Mouse (Mus musculus) left cerebral cortex, adult 8-10 months (tissue): ENCODE measurements around the gene Cdv3. TPM values are rescaled to one million over a fixed set of nuclear protein-coding genes. Genes with fewer than 3 reads are reported as not detected.

ENCODE experiments used
- DNase-seq, 2 experiments: peaks; one replicate each; pipeline ENCODE4 v3.0.0; 2022; ENCODE audit warnings: low spot score in 2 of 2
- total RNA-seq, 4 experiments: library from RNA; stranded (reverse); gene quantifications; 2 replicates each; pipeline ENCODE4 v1.2.4; 2022

Cdv3 gene
- total RNA-seq = 10 to 100 TPM; 73.2 to 87.3 (median 76.9) TPM

GRCm38 (mm10) chr9:103365290-103366247 is at the start of gene Cdv3:
TSS of gene Cdv3 (minus strand) at chr9:103365840.
- DNase-seq = peak; percentile 93 to 100

- no peak for DNase-seq
These were observed 47.8 kb upstream of the Cdv3 start for GRCm38 (mm10) chr9:103413457-103413856.

GRCm38 (mm10) chr9:103409119-103409518 is 43.5 kb upstream of the Cdv3 start:
- DNase-seq = no peak

GRCm38 (mm10) chr9:103408136-103408777 is 42.6 kb upstream of the Cdv3 start:
- DNase-seq = no peak

GRCm38 (mm10) chr9:103403331-103403973 is 37.8 kb upstream of the Cdv3 start:
- no peak for DNase-seq

- peak in 1 of 2 experiments; percentile 28 for DNase-seq
These were observed 33.0 kb upstream of the Cdv3 start for GRCm38 (mm10) chr9:103398509-103399157.

DNA sequence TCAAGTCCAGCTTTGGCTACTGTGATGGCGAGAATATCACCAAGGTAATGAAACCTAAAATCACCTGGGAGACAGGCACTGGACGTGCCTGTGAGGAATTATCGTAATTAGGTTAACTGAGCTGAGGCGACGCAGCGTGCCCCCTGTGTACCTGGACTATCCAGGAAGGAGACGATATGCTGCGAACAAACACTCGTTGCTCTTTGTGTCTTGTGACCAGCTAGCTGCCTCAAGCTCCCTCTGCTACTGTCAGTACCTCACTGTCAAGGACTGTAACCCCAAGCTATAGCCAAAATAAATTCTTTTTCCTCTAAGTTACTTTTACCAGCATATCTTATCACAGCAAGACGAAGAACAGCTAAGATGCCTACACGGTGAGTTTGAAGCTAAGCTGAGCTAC is 27.6 kb upstream of the Cdv3 start:
- no peak for DNase-seq

DNA sequence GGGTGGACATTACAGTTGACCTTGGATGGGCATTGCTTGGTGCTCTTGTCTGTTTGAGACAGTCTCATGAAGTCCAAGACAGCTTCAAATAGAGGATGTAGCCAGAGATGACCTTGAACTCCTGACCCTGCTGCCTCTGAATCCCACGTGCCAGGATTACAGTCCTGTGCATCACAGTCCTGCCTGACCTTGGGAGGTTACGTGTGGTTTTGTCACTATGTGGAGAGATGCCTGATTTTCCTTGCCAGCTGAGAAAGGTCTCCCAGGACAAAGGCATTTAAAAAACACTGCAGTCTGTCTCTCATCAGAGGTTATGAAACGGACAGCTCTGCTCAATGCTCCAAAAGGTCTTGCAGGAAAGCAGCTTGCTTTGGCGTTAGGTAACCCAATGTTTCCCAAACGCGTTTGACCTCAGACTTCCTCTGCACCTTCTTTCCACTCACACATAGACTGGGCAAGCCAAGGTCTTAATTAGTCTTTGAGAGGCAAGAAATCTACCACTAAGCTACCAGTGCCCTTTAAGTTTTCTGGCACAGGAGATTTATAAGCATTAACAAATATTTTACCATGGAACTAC is 26.2 kb upstream of the Cdv3 start:
- DNase-seq = no peak

DNA sequence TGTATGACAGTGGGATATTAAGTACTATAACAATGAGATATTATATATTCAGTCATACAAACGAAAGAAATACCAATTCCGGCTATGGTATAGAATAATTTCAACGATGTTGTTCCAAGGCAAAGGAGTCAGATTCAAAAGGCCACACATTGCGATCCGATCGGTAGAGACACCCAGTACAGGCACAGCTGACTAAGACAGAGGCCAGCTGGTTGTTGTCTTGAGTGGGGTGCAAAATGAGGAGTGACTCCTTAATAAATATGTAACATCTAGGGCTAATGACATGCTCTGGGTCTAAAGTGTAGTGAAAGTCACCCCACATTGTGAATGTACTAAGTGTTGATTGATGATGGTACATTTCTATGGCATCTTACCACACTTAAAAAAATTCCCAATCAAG is 23.6 kb upstream of the Cdv3 start:
- no peak for DNase-seq

DNA sequence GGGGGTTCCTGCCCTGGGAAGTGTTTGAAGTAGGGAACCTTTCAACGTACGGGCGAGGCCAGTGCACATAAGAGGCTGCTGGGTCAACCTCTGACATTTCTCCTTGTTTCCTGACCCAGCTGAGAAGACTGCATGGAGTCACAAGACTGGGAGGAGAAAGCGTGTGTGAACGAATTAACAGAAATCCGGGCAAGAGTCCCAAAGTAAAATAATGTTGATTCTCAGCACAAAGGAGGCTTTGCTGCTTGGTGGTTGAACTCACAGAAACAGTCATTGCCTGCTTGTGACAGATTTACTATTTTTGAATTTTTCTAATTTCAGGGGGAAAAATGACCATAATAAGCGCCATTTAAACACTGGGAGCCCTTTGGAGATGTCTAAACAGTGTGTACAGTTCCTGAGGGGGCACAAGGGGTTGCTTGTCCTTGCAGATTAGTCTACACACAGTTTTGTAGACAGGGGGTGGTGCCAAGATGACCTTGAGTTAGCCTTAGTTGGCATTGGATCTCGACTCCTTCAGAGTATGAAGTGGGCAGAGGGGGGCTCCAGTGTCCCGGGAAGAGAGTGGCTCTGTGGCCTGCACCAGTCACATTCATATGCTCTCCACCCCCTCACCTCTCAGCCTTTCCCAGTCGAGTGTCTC is 21.5 kb upstream of the Cdv3 start:
- DNase-seq = no peak

DNA sequence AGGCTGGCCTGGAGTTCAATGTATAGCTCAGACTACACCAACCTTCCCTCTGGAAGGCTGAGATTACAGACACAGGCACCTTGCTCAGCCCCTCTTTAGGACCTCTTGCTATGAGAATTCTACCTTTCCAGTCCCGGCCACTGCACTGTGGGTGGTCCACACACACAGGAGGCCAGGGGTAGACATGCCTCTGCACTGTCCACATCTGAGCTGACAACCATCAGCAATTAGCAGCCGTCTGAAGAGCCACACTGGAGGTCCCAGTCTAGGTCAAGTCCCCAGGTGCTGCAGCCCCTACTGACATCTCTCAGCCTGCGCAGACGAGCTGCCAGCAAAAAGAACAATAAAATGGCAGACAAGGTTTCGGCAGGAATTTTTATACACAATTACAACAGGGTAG is 20.9 kb upstream of the Cdv3 start:
- no peak for DNase-seq

DNA sequence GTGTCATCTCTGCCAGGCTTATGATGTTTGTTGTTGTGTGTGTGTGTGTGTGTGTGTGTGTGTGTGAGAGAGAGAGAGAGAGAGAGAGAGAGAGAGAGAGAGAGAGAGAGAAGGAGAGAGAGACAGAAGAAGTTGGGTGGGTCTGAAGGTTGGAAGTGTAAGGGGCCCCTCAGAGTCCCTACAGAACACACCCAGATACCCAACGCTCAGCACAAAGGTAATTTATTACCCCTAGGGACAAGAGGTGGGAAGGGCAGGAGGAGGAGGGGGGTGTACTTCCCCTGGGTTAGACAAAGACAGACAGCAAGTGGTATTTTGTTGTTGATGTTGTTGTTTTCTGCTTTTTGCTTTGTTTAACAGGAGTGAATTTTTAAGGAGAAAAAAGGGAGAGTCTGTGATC is 20.0 kb upstream of the Cdv3 start:
- no peak for DNase-seq

- DNase-seq = no peak
These were observed 18.6 kb upstream of the Cdv3 start for GRCm38 (mm10) chr9:103384141-103384796.

DNA sequence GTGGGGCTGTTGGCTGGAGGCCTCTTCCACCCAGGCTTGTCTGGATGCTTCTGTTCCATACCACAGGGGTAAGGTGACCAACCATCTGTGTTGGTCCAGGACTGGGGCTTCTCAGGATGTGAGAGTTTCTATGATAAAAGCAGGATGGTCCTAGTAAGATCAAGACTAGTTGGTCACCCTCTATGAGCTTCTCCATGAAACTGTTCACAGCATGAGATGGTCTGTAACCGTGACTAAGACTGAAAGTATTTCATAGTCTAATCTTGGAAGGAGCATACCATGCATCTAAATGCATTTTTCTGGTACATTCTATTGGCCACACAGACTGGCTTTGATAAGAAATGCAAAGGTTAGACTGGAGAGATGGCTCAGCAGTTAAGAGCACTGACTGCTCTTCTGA is 17.9 kb upstream of the Cdv3 start:
- DNase-seq = no peak

DNA sequence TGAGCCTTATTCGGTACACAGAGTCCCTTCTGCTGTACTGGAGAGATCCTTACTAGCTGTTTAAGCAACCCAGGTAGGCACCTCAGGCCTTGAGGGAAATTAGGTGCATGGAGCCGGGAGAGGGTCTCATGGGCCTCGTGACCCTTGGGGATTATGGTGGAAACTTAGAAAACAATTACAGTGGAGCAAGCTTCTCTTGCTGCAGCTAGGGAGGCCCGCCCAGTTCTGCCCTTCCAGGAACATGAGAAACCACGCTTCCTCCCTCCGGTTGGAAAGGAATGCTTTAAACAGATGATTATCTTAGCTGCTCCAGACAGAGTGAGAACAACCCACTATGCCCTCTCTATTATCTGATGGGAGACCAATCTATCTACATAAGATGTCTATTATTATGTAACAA is 17.3 kb upstream of the Cdv3 start:
- DNase-seq = no peak

DNA sequence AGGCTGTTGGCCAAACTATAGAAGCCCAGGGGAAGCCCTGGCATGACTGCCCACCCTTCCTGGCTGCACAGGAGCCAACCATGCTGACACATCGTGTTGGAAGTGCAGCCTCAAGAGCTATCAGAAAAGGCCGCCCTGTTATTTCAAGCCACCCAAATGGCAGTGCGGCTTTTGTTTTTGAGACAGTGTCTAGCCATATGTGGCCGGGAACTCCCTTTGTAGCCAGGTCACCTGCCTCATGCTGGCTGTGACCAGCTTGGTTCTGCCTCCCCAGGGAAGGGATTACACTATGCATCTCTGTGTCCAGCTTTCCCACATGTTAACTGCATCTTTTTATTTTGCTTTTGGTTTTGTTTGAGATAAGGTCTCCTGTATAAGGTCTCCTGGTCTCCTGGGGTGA is 14.9 kb upstream of the Cdv3 start:
- no peak for DNase-seq

DNA sequence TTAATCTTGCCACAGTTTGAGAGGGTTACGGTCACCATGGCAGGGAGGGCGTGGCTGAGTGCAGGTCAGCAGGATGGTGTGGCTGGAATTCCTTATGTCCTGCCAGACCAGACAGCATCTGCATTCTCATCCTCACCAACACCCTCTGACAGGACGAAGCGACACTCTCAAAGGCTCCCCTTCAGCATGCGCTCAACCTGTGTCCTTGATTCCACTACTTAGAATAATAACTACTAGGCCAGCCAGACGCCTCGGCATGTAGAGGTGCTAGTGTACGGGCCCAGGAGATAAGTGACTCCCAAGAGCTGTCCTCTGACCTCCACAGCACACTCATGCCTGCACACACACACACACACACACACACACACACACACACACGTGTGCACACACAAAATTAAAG is 13.6 kb upstream of the Cdv3 start:
- no peak for DNase-seq

DNA sequence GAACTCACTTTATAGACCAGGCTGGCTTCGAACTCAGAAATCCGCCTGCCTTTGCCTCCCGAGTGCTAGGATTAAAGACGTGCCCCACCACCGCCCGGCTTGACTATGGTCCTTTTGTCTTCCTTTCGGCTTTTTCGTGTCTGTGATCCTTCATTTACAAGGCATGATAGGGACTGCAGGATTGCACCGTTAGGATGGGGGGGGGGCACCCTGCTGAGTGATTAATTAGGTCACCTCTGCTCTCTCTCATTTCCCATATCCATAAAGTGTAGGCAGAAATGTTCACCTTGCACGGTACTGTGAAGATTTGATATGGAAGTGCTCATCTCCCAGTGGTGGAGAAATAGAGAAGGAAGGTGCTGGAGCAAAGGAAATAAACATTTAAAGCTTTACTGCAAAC is 13.0 kb upstream of the Cdv3 start:
- no peak for DNase-seq

GRCm38 (mm10) chr9:103376346-103377320 is 11.0 kb upstream of the Cdv3 start:
- DNase-seq = no peak
